ENCODE assay signal across 36 mouse cellular contexts in the genomic region with DNA sequence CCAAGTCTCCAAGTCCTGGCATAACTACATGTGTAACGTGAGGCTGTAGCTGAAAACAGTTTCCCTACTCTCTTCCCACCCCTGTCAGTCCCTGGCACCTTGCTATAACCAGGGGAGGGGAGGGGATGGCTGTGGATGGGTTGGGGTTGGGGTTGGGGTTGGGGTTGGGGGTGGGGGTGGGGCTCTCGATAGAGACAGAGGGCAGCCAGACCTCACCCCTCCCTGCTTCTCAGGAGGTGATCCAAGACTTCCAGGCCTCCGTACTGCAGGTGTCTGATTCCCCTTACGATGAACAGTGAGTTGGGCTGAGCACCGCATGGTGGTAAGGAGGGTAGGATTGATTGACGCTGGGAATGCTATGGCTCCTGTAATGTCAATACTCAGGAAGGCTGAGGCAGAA. TPM values are rescaled to one million over a fixed set of nuclear protein-coding genes. Genes with fewer than 3 reads are reported as not detected.
"Had no signal": no experiment of that assay in that cellular context is flagged by ENCODE, and none has a peak within 500 bp of the region (broad histone marks: within the 10 kb centered on the region; RNA-seq: fewer than 3 reads in every experiment).

No protein-coding gene starts in this region.

- H3K9ac ChIP-seq: embryonic facial prominence, embryonic 12.5 days; embryonic facial prominence, embryonic 13.5 days; embryonic facial prominence, embryonic 15.5 days; forebrain, embryonic 12.5 days; forebrain, embryonic 13.5 days; forebrain, embryonic 15.5 days; forebrain, postnatal 0 days had no signal

- H3K36me3 ChIP-seq: embryonic facial prominence, embryonic 10.5 days; embryonic facial prominence, embryonic 12.5 days; embryonic facial prominence, embryonic 13.5 days; embryonic facial prominence, embryonic 15.5 days; forebrain, embryonic 10.5 days; forebrain, embryonic 12.5 days had no signal

- H3K4me1 ChIP-seq: embryonic facial prominence, embryonic 12.5 days; forebrain, embryonic 12.5 days; forebrain, embryonic 13.5 days; forebrain, embryonic 15.5 days had no signal

- H3K27ac ChIP-seq: embryonic facial prominence, embryonic 10.5 days; embryonic facial prominence, embryonic 12.5 days; embryonic facial prominence, embryonic 13.5 days; embryonic facial prominence, embryonic 15.5 days; forebrain, embryonic 10.5 days; forebrain, embryonic 12.5 days; forebrain, embryonic 13.5 days; forebrain, embryonic 15.5 days; gastrocnemius, adult 2 months; heart, adult 2 months had no signal

- H3K27me3 ChIP-seq: embryonic facial prominence, embryonic 12.5 days; embryonic facial prominence, embryonic 13.5 days; embryonic facial prominence, embryonic 15.5 days; forebrain, embryonic 13.5 days; forebrain, embryonic 15.5 days had no signal

- H3K9me3 ChIP-seq: embryonic facial prominence, embryonic 10.5 days; embryonic facial prominence, embryonic 12.5 days; embryonic facial prominence, embryonic 13.5 days; embryonic facial prominence, embryonic 15.5 days; forebrain, embryonic 10.5 days; forebrain, embryonic 12.5 days; forebrain, embryonic 13.5 days; forebrain, embryonic 15.5 days had no signal

- H3K4me3 ChIP-seq: embryonic facial prominence, embryonic 10.5 days; embryonic facial prominence, embryonic 12.5 days; embryonic facial prominence, embryonic 13.5 days; embryonic facial prominence, embryonic 15.5 days; erythroblast, embryonic 14.5 days; forebrain, embryonic 10.5 days; forebrain, embryonic 12.5 days; forebrain, embryonic 13.5 days; forebrain, embryonic 15.5 days; gastrocnemius, adult 2 months; heart, adult 2 months had no signal

- ATAC-seq: forebrain, embryonic 13.5 days; forebrain, embryonic 14.5 days; forebrain, embryonic 15.5 days; forebrain, embryonic 16.5 days; forebrain, postnatal 0 days had no signal

- DNase-seq: cerebellum, adult 2 months; cerebellum, adult 8-10 months; cerebellum, adult 9-10 months; cerebellum, adult 9-11 months; cerebellum, postnatal 14 days; cerebellum, postnatal 25 days; cerebellum, postnatal 36 days; embryo, embryonic 11 days; forebrain, postnatal 0 days; gastrocnemius, adult 2 months; gastrocnemius, postnatal 10 days; gastrocnemius, postnatal 14 days; gastrocnemius, postnatal 25 days; gastrocnemius, postnatal 36 days; heart, adult 18-20 months; heart, adult 2 months had no signal

- H3K4me2 ChIP-seq: embryonic facial prominence, embryonic 12.5 days; embryonic facial prominence, embryonic 13.5 days; embryonic facial prominence, embryonic 15.5 days; forebrain, embryonic 12.5 days; forebrain, embryonic 13.5 days; forebrain, embryonic 15.5 days had no signal

RNA-seq across cellular contexts. Expression of gene Tfr2, which starts 3.9 kb away (rescaled TPM):
- total RNA-seq: gastrocnemius, adult 2 months; gastrocnemius, adult 8-10 months; gastrocnemius, postnatal 25 days; gastrocnemius, postnatal 36 days; heart, adult 18-20 months had no signal

RNA-seq across cellular contexts. Expression of gene Actl6b, which starts 12.4 kb away (rescaled TPM):
- total RNA-seq: common myeloid progenitor, adult 5-6 weeks; gastrocnemius, adult 18-20 months; gastrocnemius, adult 2 months; gastrocnemius, adult 8-10 months; gastrocnemius, postnatal 14 days; gastrocnemius, postnatal 25 days; gastrocnemius, postnatal 36 days; gastrocnemius, postnatal 4 days; granulocyte monocyte progenitor cell, adult 5-6 weeks; heart, adult 18-20 months; heart, adult 2 months had no signal
- polyA plus RNA-seq: erythroblast, embryonic 14.5 days; heart, adult 2 months had no signal

RNA-seq across cellular contexts. Expression of gene Epo, which starts 32.7 kb away (rescaled TPM):
- total RNA-seq: common myeloid progenitor, adult 5-6 weeks; forebrain, postnatal 0 days; gastrocnemius, adult 18-20 months; gastrocnemius, adult 2 months; gastrocnemius, adult 8-10 months; gastrocnemius, postnatal 10 days; gastrocnemius, postnatal 14 days; gastrocnemius, postnatal 25 days; gastrocnemius, postnatal 36 days; gastrocnemius, postnatal 4 days; granulocyte monocyte progenitor cell, adult 5-6 weeks; heart, adult 18-20 months; heart, adult 2 months had no signal
- polyA plus RNA-seq: cerebellum, adult 2 months; cortical plate, adult 2 months; embryonic facial prominence, embryonic 13.5 days; embryonic facial prominence, embryonic 14.5 days; embryonic facial prominence, embryonic 15.5 days; erythroblast, embryonic 14.5 days; forebrain, embryonic 13.5 days; forebrain, embryonic 14.5 days; forebrain, embryonic 15.5 days; forebrain, embryonic 16.5 days; forebrain, postnatal 0 days; frontal cortex, adult 2 months; gonadal fat pad, adult 2 months; heart, adult 2 months had no signal
